ENCODE assay signal across 16 mouse cellular contexts in the genomic region with DNA sequence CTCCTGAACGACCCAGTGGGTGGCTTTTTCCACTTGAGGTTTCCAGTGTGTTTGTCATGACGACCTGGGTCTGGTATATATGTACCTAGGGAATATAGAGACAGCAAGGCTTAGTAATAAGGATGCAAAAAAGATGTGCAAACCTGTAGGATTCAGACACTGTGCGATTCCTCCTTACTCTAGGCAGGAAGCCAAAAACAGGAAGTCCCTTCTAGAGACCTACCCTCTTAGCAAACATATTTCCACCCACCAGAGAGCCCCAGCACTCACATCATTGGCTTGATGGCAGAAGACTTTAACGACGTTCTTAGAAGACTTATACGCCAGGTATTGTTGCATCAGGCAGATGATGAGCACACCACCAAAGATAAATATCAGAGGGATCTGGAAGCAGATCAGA. TPM values are rescaled to one million over a fixed set of nuclear protein-coding genes. Genes with fewer than 3 reads are reported as not detected.
DNase-seq lines count a peak whose midpoint lies in the region; ATAC-seq and TF ChIP-seq lines count a peak whose summit lies in the region.
"Had no signal": no experiment of that assay in that cellular context is flagged by ENCODE, and none has a peak within 500 bp of the region (broad histone marks: within the 10 kb centered on the region; RNA-seq: fewer than 3 reads in every experiment).

No protein-coding gene starts in this region.

- TF ChIP-seq EP300 in liver, postnatal 0 days (IDR thresholded peaks at IDR 0.05; ENCODE audit: low read depth), result no peak

- H3K9ac ChIP-seq in liver, postnatal 0 days (replicated peaks), result no peak overlapping the region
- no peak overlapping the region for H3K9ac ChIP-seq in liver, embryonic 11.5 days (ENCODE audit: low read depth, low read length)
- H3K9ac ChIP-seq in kidney, embryonic 16.5 days (replicated peaks; ENCODE audit: low read length), result no peak overlapping the region
- H3K9ac ChIP-seq: limb, embryonic 15.5 days had no signal

- no peak for DNase-seq in liver, postnatal 0 days
- DNase-seq in liver, embryonic 11.5 days (ENCODE audit: low spot score), result no peak
- peak; percentile 70 for DNase-seq in CD4-positive helper T cell, adult 2 months (ENCODE audit: low read depth, low spot score)
- no peak for DNase-seq in adrenal gland, adult 2 months
- DNase-seq: cerebellum, adult 18-20 months; lung, postnatal 10 days; right cerebral cortex, postnatal 14 days had no signal

- peaks cover 20% of the 10 kb centered on the region for H3K4me1 ChIP-seq in liver, postnatal 0 days (ENCODE audit: insufficient read depth)
- no peaks in the 10 kb centered on the region for H3K4me1 ChIP-seq in liver, embryonic 11.5 days (replicated peaks; ENCODE audit: control insufficient read depth, insufficient read depth, low read length)
- no peaks in the 10 kb centered on the region for H3K4me1 ChIP-seq in kidney, embryonic 16.5 days (ENCODE audit: insufficient read depth, low read length)
- H3K4me1 ChIP-seq: limb, embryonic 15.5 days had no signal

- no peak overlapping the region for H3K4me2 ChIP-seq in liver, postnatal 0 days (ENCODE audit: low read depth, low read length)
- H3K4me2 ChIP-seq in liver, embryonic 11.5 days, result no peak overlapping the region
- H3K4me2 ChIP-seq in kidney, embryonic 16.5 days (replicated peaks; ENCODE audit: low read depth, low read length), result no peak overlapping the region
- H3K4me2 ChIP-seq: limb, embryonic 15.5 days had no signal

- 32% methylated on average over 6 of the region's 6 CpGs for WGBS in liver, postnatal 0 days (ENCODE audit: insufficient replicate concordance)
- WGBS in liver, embryonic 11.5 days, result 54% methylated on average over 6 of the region's 6 CpGs
- WGBS in kidney, embryonic 16.5 days, result 71% methylated on average over 6 of the region's 6 CpGs

- no peak overlapping the region for H3K4me3 ChIP-seq in liver, postnatal 0 days (ENCODE audit: low read depth, low read length)
- no peak overlapping the region for H3K4me3 ChIP-seq in liver, embryonic 11.5 days (ENCODE audit: low read depth, low read length)
- H3K4me3 ChIP-seq in kidney, embryonic 16.5 days (ENCODE audit: low read length), result no peak overlapping the region
- H3K4me3 ChIP-seq: left cerebral cortex, adult 2 months; limb, embryonic 15.5 days had no signal

- H3K9me3 ChIP-seq in liver, postnatal 0 days (ENCODE audit: low read length), result no peaks in the 10 kb centered on the region
- H3K9me3 ChIP-seq in liver, embryonic 11.5 days (ENCODE audit: control insufficient read depth, low read length), result no peaks in the 10 kb centered on the region
- no peaks in the 10 kb centered on the region for H3K9me3 ChIP-seq in kidney, embryonic 16.5 days (ENCODE audit: low read length)
- H3K9me3 ChIP-seq: limb, embryonic 15.5 days had no signal

- peak overlapping the region; percentile 44 for H3K27ac ChIP-seq in liver, postnatal 0 days (ENCODE audit: low read depth)
- H3K27ac ChIP-seq in liver, embryonic 11.5 days (ENCODE audit: low read depth, low read length), result no peak overlapping the region
- no peak overlapping the region for H3K27ac ChIP-seq in kidney, embryonic 16.5 days (ENCODE audit: low read length)
- H3K27ac ChIP-seq: left cerebral cortex, adult 2 months; limb, embryonic 15.5 days had no signal

- no peaks in the 10 kb centered on the region for H3K27me3 ChIP-seq in liver, postnatal 0 days (ENCODE audit: insufficient read depth, low read length)
- no peaks in the 10 kb centered on the region for H3K27me3 ChIP-seq in liver, embryonic 11.5 days (replicated peaks; ENCODE audit: control insufficient read depth, insufficient read depth, low read length)
- no peaks in the 10 kb centered on the region for H3K27me3 ChIP-seq in kidney, embryonic 16.5 days (ENCODE audit: insufficient read depth, low read length)
- H3K27me3 ChIP-seq: limb, embryonic 15.5 days had no signal

- no peaks in the 10 kb centered on the region for H3K36me3 ChIP-seq in liver, postnatal 0 days (replicated peaks; ENCODE audit: insufficient read depth, low read length)
- H3K36me3 ChIP-seq in liver, embryonic 11.5 days (ENCODE audit: control insufficient read depth, insufficient read depth, low read length), result no peaks in the 10 kb centered on the region
- H3K36me3 ChIP-seq in kidney, embryonic 16.5 days (ENCODE audit: insufficient read depth, low read length), result no peaks in the 10 kb centered on the region
- H3K36me3 ChIP-seq: limb, embryonic 15.5 days had no signal

- no peak for ATAC-seq in liver, postnatal 0 days
- no peak for ATAC-seq in liver, embryonic 11.5 days (replicated peaks; ENCODE audit: low FRiP score)
- peak; percentile 36 for ATAC-seq in activated CD4-positive, CD25-positive, alpha-beta regulatory T cell, adult 4 months
- peak; percentile 39; the same call in 1 of the 2 replicates for ATAC-seq in monocyte, adult 5-6 weeks (replicated peaks; ENCODE audit: insufficient number of reproducible peaks, low FRiP score, low TSS enrichment, poor library complexity, severe bottlenecking)
- ATAC-seq in kidney, embryonic 16.5 days (ENCODE audit: low FRiP score, low TSS enrichment), result no peak

- TF ChIP-seq CTCF in liver, postnatal 0 days (IDR thresholded peaks at IDR 0.05; ENCODE audit: low read depth), result no peak; the same call in 1 of the 2 replicates

RNA-seq across cellular contexts. Expression of a gene that starts 30.2 kb away (rescaled TPM):
- not detected in 2 replicates for polyA plus RNA-seq in liver, postnatal 0 days (2015; fragmentation: Nextera tagmentation; extraction: Ambion mirVana)
- not detected in 2 replicates for polyA plus RNA-seq in liver, embryonic 11.5 days (2014; fragmentation: Nextera tagmentation; extraction: Ambion mirVana)
- polyA plus RNA-seq in activated CD4-positive, CD25-positive, alpha-beta regulatory T cell, adult 4 months (2017; shearing (Covaris generic)), result not detected
- not detected in 3 replicates for total RNA-seq in monocyte, adult 5-6 weeks (2017)
- polyA plus RNA-seq in kidney, embryonic 16.5 days (2015; fragmentation: Nextera tagmentation; extraction: Ambion mirVana), result not detected in 2 replicates
- not detected for total RNA-seq in adrenal gland, adult 2 months (2021)
- not detected in 2 replicates for polyA plus RNA-seq in adrenal gland, adult 2 months (2012; rRNA removed)
- total RNA-seq: heart, postnatal 14 days; left cerebral cortex, adult 2 months; midbrain, postnatal 0 days had no signal
- polyA plus RNA-seq: frontal cortex, adult 2 months; gonadal fat pad, adult 2 months; limb, embryonic 15.5 days; midbrain, postnatal 0 days had no signal

RNA-seq across cellular contexts. Expression of a gene that starts 32.9 kb away (rescaled TPM):
- 0.13 and 0.26 TPM in 2 replicates for polyA plus RNA-seq in liver, postnatal 0 days (2015; fragmentation: Nextera tagmentation; extraction: Ambion mirVana)
- not detected in 2 replicates for polyA plus RNA-seq in liver, embryonic 11.5 days (2014; fragmentation: Nextera tagmentation; extraction: Ambion mirVana)
- not detected for polyA plus RNA-seq in activated CD4-positive, CD25-positive, alpha-beta regulatory T cell, adult 4 months (2017; shearing (Covaris generic))
- total RNA-seq in monocyte, adult 5-6 weeks (2017), result 1.1 to 8.6 TPM (median 4.5 TPM) in 3 replicates
- polyA plus RNA-seq in kidney, embryonic 16.5 days (2015; fragmentation: Nextera tagmentation; extraction: Ambion mirVana), result not detected in 2 replicates
- 1 to 10 TPM; 3.5 to 3.9 TPM for total RNA-seq in adrenal gland, adult 2 months (2021)
- 0.57 and 0.95 TPM in 2 replicates for polyA plus RNA-seq in adrenal gland, adult 2 months (2012; rRNA removed)
- total RNA-seq: left cerebral cortex, adult 2 months; midbrain, postnatal 0 days had no signal
- polyA plus RNA-seq: frontal cortex, adult 2 months; limb, embryonic 15.5 days; midbrain, postnatal 0 days had no signal

RNA-seq across cellular contexts. Expression of a gene that starts 55.0 kb away (rescaled TPM):
- polyA plus RNA-seq in liver, postnatal 0 days (2015; fragmentation: Nextera tagmentation; extraction: Ambion mirVana), result not detected in 2 replicates
- polyA plus RNA-seq in liver, embryonic 11.5 days (2014; fragmentation: Nextera tagmentation; extraction: Ambion mirVana), result not detected in 2 replicates
- under 1 TPM in 1 of 2 experiments, not detected in 1; 0.20 TPM for polyA plus RNA-seq in activated CD4-positive, CD25-positive, alpha-beta regulatory T cell, adult 4 months (2017; shearing (Covaris generic))
- 0.67 to 2.7 TPM in 2 of 3 replicates, not detected in the other for total RNA-seq in monocyte, adult 5-6 weeks (2017)
- polyA plus RNA-seq in kidney, embryonic 16.5 days (2015; fragmentation: Nextera tagmentation; extraction: Ambion mirVana), result not detected in 2 replicates
- total RNA-seq in adrenal gland, adult 2 months (2021), result not detected
- not detected in 2 replicates for polyA plus RNA-seq in adrenal gland, adult 2 months (2012; rRNA removed)
- total RNA-seq: heart, postnatal 14 days; left cerebral cortex, adult 2 months; midbrain, postnatal 0 days had no signal
- polyA plus RNA-seq: gonadal fat pad, adult 2 months; limb, embryonic 15.5 days had no signal

Comparison
In these comparisons a context has a peak if more than half of its experiments do, and no peak if none do; other contexts are left out.
1. ATAC-seq: peak in activated CD4-positive, CD25-positive, alpha-beta regulatory T cell, adult 4 months (single experiment) and monocyte, adult 5-6 weeks (single experiment); none in liver, postnatal 0 days (single experiment), liver, embryonic 11.5 days (single experiment) and kidney, embryonic 16.5 days (single experiment).